Mouse (Mus musculus) embryo, embryonic 10.5 days (tissue): ENCODE data around the gene Mcts1.

Source experiments
- DNase-seq: peaks from one replicate; pipeline ENCODE4 v3.0.0-alpha.2; 2015; ENCODE audit warnings: low spot score

Mcts1 gene

DNA sequence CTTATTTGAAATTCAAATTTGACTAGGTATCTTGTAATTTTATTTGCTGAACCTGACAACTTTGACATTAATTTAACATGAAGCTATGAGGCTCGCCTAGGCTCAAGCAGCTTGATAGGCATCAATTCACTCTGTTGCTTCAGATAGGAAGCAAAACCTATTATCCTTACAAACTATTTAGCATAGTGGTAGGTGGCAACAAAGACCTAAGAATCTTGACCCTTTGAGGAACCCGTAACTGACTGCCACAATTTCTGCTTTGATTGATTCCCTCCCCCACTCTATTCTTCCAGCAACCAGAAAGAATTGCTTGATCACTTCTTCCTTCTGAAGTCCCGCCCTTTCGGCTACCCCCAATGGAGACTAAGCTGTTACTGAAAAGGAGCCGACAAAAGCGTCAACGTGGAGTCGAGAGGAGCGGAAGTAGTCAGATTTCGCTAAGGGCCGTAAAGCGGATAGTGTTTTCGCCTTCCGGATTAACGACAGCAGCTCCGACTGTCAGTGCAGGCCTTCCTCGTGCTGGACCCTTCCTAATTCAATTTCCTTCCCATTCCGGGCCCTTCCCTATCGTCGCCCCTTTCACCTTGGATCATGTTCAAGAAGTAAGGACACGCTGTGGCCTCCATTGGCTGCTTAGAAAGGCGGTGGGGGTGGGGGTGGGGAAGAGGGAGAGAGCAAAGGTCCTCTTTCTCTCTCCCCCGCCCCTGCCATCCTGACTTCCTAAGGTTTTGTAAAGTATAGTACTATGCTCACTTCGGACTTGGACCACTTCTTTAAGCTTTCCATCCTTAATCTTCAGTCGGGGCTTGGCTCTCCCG, at the start of gene Mcts1:
Gene Mcts1 (plus strand): TSS at position 402 of the 818 bp plus-strand sequence.
- peak; percentile 87 for DNase-seq

GRCm38 (mm10) chrX:38553255-38553654, 47.1 kb upstream of the Mcts1 start:
- DNase-seq: no peak

DNA sequence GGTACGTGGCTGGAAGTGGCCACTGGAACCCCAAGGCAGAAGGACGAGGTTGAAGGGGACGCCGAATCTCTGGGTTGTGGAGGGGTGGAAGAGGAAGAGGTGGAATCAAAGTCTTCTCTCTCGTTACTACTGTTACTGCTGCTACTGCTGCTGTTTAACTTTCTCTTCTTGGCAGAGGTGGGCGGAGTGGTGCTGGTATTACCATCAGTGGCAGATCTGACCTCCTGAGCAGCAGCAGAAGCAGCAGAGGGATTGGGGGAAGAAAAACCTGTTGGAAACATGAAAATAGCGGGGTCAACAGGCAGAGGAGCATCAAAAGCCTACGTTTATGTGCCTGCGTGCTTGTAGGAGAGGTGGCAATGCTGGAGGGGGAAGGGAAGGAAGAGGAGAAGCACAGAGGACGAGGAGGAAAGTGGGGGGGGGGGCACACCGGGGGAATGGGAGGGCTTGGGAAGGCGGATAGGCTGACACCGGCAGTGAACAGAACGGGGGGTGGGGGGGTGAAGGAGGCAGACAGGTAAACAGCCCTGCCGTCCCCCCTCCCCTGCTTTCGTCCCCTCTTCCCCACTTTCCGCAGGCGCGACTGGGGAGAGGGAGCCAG, 36.3 kb upstream of the Mcts1 start:
- no peak for DNase-seq

DNA sequence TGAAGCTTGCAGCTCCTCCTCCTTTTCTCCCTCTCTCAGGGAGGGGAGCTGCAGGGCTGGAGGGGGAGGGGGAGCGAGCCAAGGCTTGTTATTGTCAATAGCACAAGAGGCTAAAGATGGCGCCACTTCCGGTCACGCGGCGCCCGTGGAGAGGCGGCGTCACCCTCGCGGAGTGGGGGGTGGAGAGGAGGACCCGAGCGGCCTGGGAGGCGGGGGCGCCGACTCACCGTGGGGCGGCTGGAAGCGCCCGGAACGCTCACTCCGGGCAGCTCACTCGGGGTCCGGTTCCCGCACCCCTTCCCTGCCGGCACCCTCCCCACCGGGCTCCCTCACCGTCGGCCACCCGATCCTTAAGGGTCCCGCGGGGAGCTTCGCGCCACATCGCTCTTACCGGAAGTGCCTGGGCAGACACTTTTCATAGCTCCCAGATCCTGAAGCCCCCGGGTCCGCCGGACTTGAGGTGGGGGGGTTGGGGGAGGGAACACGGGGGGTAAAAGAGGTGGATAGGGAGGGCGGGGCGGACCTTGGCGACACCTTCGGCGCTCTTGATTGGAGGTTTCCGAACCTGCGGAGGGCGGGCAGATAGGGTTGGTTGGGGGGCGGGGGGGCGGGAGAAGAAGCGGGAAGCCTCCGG, 35.7 kb upstream of the Mcts1 start:
- peak; percentile 86 for DNase-seq

GRCm38 (mm10) chrX:38565176-38565542, 35.2 kb upstream of the Mcts1 start:
- no peak for DNase-seq

DNA sequence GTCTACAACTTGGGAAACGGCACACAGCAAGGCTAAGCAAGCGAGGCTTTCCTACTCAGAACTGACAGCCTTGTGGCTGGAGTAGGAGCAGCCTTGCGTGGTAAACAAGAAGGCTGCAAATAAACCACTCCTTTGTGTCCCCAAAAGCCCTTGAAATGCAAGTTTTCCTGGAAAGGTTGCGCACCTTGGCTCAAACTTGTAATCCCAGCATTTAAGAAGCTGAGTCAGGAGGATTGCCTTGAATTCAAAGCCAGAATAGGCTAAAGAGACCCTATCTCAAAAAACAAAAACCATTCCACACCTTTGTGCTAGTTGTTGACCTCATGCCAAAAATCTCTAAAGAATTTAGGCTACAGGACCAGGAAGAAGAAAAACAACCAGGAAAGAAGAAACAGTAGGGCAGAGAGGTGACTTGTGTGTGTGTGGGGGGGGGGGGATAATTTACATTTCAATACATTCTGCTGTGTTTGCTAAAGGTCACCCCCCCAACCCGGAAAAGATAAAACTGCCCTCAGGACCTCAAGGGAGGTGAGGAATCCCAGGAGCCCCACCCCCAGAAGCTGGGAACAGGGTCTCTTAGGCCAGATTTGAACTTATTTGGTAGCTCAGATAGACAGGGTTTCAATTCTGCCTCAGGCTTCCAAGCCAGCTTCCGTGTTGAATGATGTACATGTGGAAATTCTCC, 33.7 kb upstream of the Mcts1 start:
- no peak for DNase-seq

DNA sequence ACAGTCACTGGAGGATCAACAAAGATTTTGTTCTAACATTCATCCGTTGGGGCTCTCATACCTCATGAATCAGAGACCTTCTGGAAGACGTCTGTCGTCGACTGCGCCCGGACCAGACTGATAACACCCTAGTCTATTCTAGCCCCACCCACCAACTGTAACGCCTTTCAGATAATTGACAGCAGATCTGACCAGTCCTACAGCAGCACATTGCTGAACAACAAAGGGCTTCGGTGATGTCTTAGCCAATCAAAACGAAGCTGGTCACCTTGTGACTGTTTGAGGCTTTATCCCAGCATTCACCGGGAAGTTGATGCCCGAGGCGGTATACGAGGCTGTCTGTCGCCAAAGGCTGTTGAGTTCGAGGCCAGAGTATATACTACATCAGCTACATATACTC, 24.3 kb upstream of the Mcts1 start, which contains the start of gene Cul4b:
Gene Cul4b (minus strand): TSS at position 119 of the 400 bp plus-strand sequence.
- no peak for DNase-seq

DNA sequence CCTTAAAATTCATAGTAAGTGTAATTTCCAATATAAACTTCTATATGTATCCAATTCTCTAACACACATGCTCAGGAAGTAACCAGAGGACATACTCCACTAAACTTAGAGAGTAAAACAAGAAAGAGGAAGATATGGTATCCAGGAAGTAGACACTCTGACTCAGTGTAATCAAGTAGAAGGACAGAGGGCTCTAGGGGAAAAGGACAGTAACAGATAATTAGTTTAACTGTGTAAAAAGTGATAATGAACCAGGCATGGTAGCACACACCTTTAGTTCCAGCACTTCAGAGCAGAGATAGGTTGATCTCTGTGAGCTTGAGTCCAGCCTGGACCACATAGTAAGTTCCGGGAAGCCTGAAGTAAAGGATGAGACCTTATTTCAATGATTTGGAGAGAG, 19.2 kb upstream of the Mcts1 start:
- DNase-seq: no peak

DNA sequence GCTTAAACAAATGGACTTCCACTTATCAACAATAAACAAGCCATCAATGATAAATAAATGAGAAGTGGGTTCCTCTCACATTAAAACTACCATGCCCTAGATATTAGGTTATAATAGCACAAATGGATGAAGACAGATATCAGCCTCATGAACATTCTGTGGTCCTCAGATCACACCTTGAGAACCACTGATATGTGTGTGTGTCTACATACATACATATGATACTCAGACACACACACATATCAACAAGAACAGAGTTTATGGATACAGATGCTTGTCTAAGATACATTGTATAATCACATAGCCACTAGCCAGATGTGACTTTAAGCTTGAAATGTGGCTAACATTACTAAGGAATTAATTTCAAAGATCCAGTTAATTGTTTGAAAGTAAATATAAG, 17.1 kb upstream of the Mcts1 start:
- no peak for DNase-seq

DNA sequence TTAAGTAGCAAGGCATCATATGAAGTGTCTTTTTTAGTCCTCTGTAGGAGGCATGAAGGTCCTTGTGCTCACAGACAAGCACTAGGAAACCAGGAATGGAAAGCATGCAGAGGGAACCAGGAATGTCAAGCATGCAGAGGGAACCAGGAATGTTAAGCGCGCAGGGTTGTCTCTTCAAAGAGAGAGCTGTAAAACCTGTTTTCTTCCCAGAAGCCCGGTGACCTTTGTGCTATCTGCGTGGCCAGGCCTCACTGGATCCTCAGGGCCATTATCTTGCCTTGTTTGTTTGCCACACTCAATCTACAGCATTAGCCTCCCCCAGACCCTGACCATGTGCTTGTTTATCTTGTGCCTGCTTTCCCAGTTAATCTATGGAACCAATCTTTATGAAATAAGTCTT, 10.6 kb upstream of the Mcts1 start:
- DNase-seq: peak; percentile 40

DNA sequence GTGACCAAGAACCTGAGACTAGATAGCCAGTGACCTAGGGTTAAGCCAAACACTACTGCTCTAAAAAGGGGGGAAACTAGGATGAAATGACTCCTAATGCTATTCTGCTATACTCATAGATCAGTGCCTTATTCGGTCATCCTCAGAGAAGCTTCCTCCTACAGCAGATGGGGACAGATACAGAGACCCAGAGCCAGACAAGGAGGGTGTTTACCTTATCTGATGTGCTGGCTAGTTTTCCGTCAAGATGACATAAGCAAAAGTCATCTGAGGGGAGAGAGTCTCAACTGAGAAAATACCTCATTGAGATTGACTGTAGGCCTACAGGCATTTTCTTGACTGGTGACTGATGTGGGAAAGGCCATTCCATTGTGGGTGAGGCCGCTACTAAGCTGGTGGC, 8.6 kb upstream of the Mcts1 start:
- DNase-seq: no peak

- no peak for DNase-seq
Measured at GRCm38 (mm10) chrX:38593180-38593889, 7.0 kb upstream of the Mcts1 start.

GRCm38 (mm10) chrX:38600995-38601369, 604 bp downstream of the Mcts1 start:
- peak; percentile 27 for DNase-seq

GRCm38 (mm10) chrX:38634801-38635637, 34.6 kb downstream of the Mcts1 start, which contains the start of gene C1galt1c1:
Gene C1galt1c1, minus strand, starts transcription at chrX:38635087.
- DNase-seq: peak; percentile 93

DNA sequence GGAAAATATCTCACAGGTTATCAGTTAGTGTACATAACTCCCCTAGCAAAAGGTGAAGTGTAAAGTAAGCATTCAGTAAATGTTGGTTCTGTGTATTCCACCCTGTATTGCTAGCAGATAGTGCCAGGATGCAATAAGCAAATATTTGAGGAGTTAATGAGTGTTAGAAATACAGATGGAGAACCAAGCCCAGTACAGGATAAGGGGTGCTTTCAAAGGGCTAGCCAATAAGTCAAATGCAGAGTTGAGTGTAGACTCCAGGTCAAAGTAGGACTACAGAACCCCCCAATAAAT, 35.2 kb downstream of the Mcts1 start:
- DNase-seq: no peak

DNA sequence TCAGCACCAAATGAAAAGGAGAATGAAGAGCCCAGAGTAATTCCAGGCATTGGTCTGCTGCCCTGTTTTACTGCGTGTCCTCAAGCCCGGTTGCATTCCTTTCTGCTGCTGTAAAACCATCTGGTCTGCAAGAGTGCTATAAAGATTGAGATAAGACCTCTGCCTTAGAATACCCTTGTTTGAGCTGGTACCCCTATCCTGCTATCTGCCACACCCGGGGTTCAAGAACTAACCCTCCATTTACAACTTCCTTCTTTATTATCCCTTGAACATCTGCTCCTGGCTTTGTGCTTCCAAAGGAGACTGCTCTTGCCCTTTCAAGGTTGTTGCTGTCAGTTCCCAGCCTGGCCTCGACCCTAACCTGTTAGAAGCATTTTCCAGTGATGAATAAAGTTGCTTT, 41.1 kb downstream of the Mcts1 start:
- DNase-seq: no peak

DNA sequence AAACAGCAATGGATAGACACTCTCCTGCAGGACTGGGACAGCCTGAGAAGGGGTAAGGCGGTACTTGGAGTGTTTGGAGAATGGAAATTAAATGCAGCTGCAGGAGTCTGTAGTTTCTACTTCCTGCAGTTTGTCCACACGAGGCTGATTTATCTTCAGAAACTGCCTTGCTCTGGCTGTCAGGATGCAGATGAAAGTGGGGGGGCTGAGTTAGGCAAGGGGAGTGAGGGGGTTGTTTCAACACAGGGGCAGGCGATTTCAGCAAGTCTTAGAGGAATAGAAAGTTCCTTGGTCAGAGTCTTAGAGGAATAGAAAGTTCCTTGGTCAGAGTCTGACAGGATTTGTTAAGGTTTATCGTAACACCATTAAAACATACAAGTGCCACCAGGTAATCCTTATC, 41.8 kb downstream of the Mcts1 start:
- DNase-seq: peak; percentile 12

DNA sequence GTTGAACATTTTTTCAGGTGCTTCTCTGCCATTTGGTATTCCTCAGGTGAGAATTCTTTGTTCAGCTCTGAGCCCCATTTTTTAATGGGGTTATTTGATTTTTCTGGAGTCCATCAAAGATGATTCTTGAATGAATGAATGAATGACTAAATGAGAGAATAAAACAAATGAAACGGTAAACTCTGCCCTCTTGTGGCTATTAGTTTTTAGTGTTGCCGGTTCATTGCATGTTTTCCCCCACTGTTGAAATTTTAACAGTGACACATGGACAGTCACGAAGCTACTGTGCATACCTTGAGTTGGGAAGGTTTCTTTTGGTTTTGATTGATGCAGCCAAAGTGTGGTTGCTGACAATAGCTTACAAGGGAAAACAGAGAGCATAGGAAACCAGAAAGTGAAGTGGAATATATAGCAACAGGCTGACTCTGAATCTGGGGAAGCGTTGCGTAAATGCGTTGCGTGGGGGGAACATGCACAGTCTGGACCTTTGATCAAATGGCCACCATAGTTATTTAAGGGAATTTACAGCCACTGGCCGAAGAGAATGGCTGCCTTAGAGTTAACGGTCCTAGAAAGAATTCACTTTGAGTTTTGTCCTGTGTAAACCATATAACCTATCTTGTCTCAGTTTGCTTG, 50.1 kb downstream of the Mcts1 start:
- DNase-seq: peak; percentile 19

DNA sequence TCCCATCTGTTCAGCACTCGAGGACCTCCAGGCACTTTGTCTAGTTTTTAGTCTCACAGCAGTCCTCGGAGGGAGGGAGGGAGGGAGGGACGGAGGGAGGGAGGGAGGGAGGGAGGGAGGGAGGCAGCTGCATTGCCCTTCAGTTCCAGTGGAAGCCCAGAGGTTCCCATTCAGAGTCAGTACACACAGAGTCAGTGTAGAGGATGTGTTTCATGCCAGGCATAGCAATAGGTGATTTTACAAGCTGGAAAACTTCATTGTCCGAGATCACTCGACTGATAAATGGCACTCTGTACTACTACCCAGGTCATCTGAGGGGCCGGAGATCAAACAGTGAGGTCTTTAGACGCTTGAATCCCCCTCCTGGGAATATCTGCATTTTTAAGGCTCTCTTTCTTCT, 50.8 kb downstream of the Mcts1 start:
- peak; percentile 13 for DNase-seq

DNA sequence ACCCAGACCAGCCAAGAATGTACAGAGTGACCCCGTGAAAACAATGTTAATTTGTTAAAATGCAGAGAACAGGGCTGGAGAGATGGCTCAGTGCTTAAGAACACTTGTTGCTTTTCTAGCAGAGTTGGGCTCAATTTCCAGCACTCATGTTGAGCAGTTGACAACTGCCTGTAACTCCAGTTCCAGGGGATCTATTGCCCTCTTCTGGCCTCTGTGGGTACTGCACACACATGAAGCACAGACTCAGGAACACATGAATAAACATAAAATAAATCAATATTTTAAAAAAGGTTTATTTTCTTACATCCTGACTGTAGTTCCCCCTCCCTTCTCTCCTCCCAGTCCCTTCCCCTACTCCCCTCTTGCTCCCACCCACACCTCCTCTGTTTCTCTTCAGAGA, 52.8 kb downstream of the Mcts1 start:
- no peak for DNase-seq

DNA sequence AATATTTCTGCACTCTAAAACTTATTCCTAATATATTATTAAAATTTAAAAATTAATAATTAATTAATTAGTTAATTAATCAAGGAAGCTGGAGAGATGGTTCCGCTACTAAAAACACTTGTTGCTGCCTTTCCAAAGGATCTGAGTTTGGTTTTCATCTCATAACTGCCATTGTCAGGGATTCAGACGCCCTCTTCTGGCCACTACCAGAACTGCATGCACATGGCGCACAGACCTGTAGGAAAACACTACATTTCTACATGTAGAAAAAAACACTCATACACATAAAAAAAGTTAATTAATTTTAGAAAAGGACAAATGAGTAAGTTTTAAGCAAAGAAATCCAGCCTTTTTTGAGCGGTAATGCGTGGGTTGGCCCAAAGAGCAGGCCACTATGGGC, 54.3 kb downstream of the Mcts1 start:
- DNase-seq: no peak
